Mouse (Mus musculus) thymus, adult 2 months (tissue): ENCODE results near the gene Tgm5.

Experiments used
- CTCF ChIP-seq: fragments of 200-500 bp; IDR thresholded peaks from 2 replicates; pipeline ENCODE4 v1.5.1; 2012; ENCODE audit warnings: mild to moderate bottlenecking, control low read depth, low read length, moderate library complexity, borderline replicate concordance; ENCODE audit not compliant: control insufficient read depth, poor library complexity, insufficient read depth; ENCODE audit errors: extremely low read depth
- POLR2A ChIP-seq: fragments of 200-500 bp; IDR thresholded peaks from 2 replicates; pipeline ENCODE4 v1.6.1; 2012; ENCODE audit warnings: mild to moderate bottlenecking, low read length, control low read depth, moderate library complexity; ENCODE audit not compliant: control insufficient read depth, poor library complexity, insufficient read depth; ENCODE audit errors: extremely low read depth

DNA sequence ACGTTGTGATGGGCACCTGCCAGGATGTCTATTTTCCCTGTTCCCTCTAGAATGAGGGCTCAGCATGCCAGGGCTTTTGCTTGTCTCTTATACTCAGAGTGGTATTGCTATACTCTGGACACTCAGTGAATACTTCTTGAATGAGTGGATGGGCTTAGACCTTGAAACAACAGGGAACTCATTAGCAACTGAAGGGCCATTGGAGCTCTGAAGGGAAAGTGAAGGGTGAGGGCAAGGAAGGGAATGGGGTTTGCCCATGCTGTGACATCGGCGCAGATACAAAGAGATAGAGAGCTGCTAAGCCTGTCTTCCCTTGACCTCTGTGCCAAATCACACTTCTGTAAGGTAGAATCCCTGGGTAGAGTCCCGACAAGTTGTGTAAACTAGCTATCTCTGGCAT, 40.0 kb downstream of the Tgm5 start:
- TF ChIP-seq CTCF, result no peak
- TF ChIP-seq POLR2A, result no peak
